Mouse (Mus musculus): Measurements from ENCODE around the gene Slc22a14. TPM values are rescaled to one million over a fixed set of nuclear protein-coding genes. Genes with fewer than 3 reads are reported as not detected.
"Not testable (repeated sequence)": the region's sequence is repeated elsewhere in the genome, so short reads cannot be mapped to it uniquely, and the experiment has no call there.

The Slc22a14 gene
- total RNA-seq, 2 experiments from 2014 or later: not detected

GRCm38 (mm10) chr9:119323260-119323645 lies 42.1 kb downstream of the Slc22a14 start:
- no peak for DNase-seq (ENCODE audit: low spot score)

GRCm38 (mm10) chr9:119322289-119323259 lies 42.8 kb downstream of the Slc22a14 start, which contains the start of gene Oxsr1:
Gene Oxsr1 (minus strand): TSS chr9:119322427.
- DNase-seq (ENCODE audit: low spot score): peak; percentile 100

GRCm38 (mm10) chr9:119321392-119322229 lies 43.7 kb downstream of the Slc22a14 start:
- DNase-seq (ENCODE audit: low spot score): no peak

GRCm38 (mm10) chr9:119320946-119321345 lies 44.4 kb downstream of the Slc22a14 start:
- DNase-seq (ENCODE audit: low spot score): no peak

GRCm38 (mm10) chr9:119320446-119320845 lies 44.9 kb downstream of the Slc22a14 start:
- DNase-seq (ENCODE audit: low spot score): no peak

GRCm38 (mm10) chr9:119318891-119319290 lies 46.5 kb downstream of the Slc22a14 start:
- DNase-seq (ENCODE audit: low spot score): no peak

GRCm38 (mm10) chr9:119313096-119313495 lies 52.3 kb downstream of the Slc22a14 start:
- DNase-seq (ENCODE audit: low spot score): no peak

- no peak for DNase-seq (ENCODE audit: low spot score)
Measured at GRCm38 (mm10) chr9:119309067-119309466, 56.3 kb downstream of the Slc22a14 start.

- no peak for DNase-seq (ENCODE audit: low spot score)
Measured at GRCm38 (mm10) chr9:119305863-119306262, 59.5 kb downstream of the Slc22a14 start.

GRCm38 (mm10) chr9:119298563-119298962 lies 66.8 kb downstream of the Slc22a14 start:
- no peak for DNase-seq (ENCODE audit: low spot score)

GRCm38 (mm10) chr9:119297696-119298095 lies 67.7 kb downstream of the Slc22a14 start:
- DNase-seq (ENCODE audit: low spot score): no peak

- DNase-seq (ENCODE audit: low spot score): no peak
Measured at GRCm38 (mm10) chr9:119290791-119291190, 74.6 kb downstream of the Slc22a14 start.

- DNase-seq (ENCODE audit: low spot score): no peak
Measured at GRCm38 (mm10) chr9:119280894-119281682, 84.3 kb downstream of the Slc22a14 start.

GRCm38 (mm10) chr9:119278031-119278430 lies 87.3 kb downstream of the Slc22a14 start:
- no peak for DNase-seq (ENCODE audit: low spot score)

GRCm38 (mm10) chr9:119276321-119276720 lies 89.0 kb downstream of the Slc22a14 start:
- DNase-seq (ENCODE audit: low spot score): no peak

- not testable (repeated sequence) for DNase-seq (ENCODE audit: low spot score)
Measured at GRCm38 (mm10) chr9:119274814-119275213, 90.5 kb downstream of the Slc22a14 start.

- no peak for DNase-seq (ENCODE audit: low spot score)
Measured at GRCm38 (mm10) chr9:119271496-119271895, 93.9 kb downstream of the Slc22a14 start.

GRCm38 (mm10) chr9:119268588-119269145 lies 96.7 kb downstream of the Slc22a14 start:
- no peak for DNase-seq (ENCODE audit: low spot score)

- DNase-seq (ENCODE audit: low spot score): no peak
Measured at GRCm38 (mm10) chr9:119268120-119268519, 97.2 kb downstream of the Slc22a14 start.

- not testable (repeated sequence) for DNase-seq (ENCODE audit: low spot score)
Measured at GRCm38 (mm10) chr9:119266121-119266395, 99.3 kb downstream of the Slc22a14 start.
